Mouse (Mus musculus) cortical plate, adult 2 months (tissue): ENCODE results near the gene Tenm4.

Experiments
- CTCF ChIP-seq: fragments of 200-500 bp; IDR thresholded peaks from 2 replicates; pipeline ENCODE4 v1.5.1; 2011; ENCODE audit warnings: mild to moderate bottlenecking, control low read depth, low read length; ENCODE audit not compliant: insufficient read depth; ENCODE audit errors: extremely low read depth
- POLR2A ChIP-seq: fragments of 200-500 bp; IDR thresholded peaks from 2 replicates; pipeline ENCODE4 v1.6.1; 2011; ENCODE audit warnings: mild to moderate bottlenecking, low read length, control low read depth; ENCODE audit not compliant: insufficient read depth; ENCODE audit errors: extremely low read depth

GRCm38 (mm10) chr7:96661352-96662169 lies 490.5 kb downstream of the Tenm4 start:
- TF ChIP-seq POLR2A (no peak), CTCF (no peak)
